Mouse (Mus musculus) right cerebral cortex, postnatal 14 days (tissue): ENCODE results near the gene Gmfb.

Experiments used
- DNase-seq: peaks from one replicate; pipeline ENCODE4 v3.0.0; 2022

Gene Gmfb

DNA sequence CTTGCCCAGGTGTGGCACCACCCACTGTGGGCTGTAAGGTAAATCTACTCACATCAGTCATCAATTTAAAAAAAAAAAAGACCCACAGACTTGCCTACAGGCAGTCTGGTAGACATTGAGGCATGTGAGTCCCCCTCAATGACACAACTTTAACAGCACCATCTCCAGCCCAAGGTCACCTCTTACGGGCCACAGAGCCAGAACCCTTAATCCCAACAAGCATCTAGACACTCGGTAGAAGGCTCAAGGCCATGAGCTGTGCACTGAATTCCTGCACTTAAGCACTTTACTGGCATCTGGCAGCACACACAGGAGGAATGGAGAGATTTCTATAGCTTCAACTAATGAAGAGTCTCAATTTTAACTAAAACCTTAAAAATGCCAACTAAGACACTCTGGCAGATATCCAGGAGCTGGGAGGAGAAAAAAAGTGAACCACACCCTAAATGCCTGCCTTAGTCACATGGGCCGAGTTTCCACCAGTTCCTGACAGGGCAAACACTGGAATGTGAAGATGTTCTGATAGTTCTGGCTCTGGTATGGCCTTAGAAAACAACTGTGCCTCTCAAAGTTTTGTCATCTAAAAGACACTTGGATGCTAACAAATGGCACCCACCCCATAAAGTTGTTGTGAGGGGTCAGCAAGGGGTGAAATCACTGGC lies 21.2 kb downstream of the Gmfb start:
- no peak for DNase-seq

DNA sequence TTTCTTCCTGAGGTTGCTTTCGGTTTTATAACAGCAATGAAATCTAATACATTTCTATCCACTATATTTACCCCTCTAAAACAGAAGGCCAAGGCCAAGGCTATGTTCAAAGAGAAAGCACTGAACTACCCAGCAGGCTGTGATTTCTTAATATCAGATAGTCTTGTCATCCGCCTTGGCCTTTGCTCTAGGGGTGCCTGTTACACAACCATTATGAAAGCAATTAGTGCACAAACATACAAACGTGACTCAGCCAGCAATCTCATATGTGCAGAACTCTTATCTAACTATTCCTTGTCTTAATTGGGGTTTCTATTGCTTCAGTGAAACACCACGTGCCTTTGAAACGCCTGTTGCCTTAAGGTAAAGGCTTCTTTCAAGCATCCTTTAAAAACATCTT lies 27.9 kb downstream of the Gmfb start:
- no peak for DNase-seq

DNA sequence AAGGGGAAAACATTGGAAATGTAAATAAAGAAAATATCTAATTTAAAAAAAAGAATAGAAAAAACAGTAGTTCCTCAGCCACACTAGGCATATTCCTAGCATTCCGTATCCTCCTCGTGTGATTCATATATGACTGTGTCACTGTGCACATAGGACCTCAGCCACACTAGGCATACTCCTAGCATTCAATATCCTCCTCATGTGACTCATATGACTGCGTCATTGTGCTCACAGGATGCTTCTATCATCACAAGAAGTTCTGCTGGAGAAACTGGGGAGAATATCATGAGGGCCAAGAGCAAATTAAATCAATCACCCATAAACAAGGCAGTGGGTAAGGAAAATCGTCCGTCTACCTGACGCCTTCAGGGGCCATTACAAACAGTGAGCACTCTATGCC lies 31.3 kb downstream of the Gmfb start:
- no peak for DNase-seq

DNA sequence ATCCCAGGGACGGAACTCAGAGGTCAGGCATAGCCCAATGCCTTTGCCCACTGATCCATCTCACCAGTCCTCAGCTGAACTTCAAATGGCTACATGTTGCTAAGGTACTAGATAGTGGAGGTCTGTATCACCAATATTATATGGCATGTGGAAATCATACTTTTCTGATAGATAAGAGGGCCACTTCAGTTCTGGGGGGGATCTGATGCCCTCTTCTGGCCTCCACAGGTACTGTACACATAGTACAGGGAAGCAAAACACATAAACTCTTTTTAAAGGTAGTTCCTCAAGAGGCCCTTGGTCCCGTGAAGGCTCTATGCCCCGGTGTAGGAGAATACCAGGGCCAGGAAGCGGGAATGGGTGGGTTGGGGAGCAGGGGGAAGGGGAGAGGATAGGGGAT lies 31.7 kb downstream of the Gmfb start:
- DNase-seq = no peak

DNA sequence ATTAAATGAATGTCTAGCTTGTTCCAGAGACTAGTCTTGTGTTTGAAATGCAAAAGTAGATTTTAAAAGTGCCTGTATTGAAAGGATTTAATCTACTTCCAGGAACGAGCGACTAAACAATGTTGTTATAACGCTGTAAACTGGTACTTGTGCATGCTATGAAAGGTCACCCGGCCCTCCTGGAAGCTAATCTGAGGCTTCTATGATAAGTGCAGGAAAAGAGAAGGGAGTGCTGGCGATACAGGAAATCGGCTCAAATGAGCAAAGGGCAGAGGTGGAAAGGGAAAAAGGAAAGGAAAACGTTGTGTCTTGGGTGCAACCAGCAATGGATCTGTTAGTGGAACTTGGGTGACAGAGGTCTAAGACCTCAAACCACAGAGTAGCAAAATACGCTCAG lies 33.5 kb downstream of the Gmfb start:
- DNase-seq = no peak

DNA sequence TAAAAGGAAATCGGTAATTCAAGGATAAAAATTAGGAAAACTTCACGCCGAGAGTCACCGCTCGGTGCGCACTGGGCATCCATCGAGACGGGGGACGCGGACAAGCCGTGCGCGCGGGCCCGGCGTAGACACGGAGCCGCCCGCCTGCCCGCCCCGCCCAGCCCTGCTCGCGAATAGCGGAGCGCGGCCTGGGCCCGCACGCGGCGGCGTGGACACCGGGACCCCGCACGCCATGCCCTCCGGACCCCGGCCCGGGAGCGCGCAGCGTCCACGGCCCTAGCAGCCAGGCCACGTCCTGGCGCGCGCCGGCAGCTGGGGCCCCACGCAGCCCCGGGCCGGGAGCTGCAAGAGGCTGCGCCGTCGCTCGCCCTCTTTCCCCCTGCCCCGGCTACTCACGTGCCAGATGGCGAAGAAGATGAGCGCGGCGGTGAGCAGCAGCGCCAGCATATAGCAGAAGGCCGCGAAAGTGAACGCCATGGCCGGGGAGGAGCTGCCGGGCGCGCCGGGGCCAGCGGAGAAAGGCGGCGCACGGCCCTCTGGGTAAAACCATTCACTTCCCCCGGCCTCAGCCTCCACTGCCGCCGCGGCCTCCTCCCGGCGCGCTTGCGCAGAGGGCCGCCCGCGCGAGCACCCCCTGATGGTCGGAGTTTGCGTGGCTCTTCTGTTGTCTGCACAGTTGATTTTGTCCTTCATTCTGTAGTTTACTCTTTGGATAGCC lies 34.1 kb downstream of the Gmfb start, which contains the start of gene Cnih1:
Gene Cnih1, minus strand, starts transcription at position 625 of the 718 bp plus-strand sequence.
- peak; percentile 92 for DNase-seq

DNA sequence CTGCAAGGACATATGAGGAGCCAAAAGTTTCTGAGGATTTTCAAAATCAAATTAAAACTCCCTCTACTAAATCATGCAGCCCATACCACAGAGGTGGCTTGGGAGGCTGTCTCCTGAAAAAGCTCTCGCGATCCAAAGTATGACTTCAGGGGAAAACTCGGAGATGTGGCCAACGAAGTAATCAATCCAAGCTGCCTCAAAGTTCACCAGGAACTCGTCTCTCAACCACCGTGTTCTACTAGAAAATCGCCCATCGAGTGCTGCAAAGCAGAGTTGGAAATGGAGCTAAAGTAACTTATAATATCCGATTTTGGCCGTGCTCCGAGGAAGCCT lies 34.6 kb downstream of the Gmfb start:
- DNase-seq = no peak

DNA sequence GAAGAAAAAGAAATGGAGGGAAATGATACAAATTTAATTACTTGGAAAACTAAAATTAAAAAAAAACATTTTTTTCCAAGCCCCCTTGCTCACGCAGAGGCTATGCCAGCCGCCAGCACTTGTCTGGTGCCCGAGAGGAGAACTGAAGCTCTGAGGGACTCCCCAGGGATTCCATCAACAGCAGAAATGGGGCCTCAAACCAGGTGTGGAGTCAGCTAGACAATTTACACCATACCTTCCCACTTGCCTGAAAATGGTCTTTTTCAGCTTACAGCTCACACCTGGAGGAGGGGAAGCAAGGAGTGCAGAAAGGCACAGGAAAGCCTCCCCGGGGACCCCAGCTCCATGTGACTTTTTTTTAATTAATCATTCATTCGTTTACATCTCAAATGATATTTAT lies 36.8 kb downstream of the Gmfb start:
- no peak for DNase-seq

DNA sequence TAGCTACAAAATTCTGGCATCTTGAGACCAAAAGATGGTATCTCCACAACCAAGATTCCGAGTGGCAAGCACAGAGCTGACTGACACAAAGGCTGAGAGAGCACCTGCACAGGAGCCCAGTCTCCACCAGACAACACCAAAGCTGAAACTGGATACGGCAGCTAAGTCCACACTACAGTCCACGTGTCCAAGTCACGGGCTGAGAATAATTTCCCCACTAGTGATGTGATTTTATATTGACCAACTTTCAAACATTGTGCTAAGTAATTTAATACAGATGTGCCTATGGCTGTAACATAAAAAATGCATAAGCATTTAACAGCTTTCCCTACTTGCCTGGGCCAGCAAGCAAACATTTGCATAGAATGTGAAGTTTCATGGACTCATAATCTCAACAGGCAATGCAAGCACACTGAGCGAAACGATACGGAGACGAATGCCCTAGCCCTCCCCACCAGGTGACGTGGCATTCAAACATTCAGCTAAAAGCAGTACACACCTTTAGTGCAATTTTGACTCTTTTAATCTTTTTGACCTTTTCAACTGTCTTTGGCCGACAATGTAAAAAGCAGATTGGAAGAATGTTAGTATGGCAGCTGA lies 38.6 kb downstream of the Gmfb start:
- DNase-seq = no peak

DNA sequence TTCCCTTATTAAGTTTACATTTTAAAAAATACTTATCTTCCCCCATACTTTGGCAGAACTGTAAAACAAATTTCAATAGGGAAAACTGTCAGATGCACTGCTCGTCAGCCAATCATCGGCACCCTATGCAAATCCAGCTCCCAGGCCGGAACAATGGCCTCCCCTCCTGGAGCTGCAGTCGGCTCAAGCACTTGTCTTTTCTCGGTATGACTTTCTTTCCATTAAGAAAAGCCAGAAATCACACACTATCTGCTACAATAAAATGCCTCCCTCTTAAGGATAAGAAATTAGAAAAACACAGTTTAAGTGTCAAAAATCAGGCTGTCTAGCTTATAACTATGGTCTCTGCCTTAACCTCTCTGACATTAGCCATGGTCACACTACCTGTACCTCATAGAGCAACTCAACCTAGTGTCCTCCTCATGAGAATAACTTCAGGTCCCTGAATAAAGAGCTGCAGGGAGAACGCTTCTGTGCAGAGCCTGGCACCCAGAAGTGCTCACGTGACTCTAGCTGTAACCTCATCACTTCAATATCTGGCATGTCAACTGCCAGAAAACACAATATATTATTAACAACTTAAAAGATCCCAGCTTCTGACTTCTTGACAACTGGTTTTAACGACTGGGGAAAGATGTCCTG lies 39.7 kb downstream of the Gmfb start:
- DNase-seq = no peak

DNA sequence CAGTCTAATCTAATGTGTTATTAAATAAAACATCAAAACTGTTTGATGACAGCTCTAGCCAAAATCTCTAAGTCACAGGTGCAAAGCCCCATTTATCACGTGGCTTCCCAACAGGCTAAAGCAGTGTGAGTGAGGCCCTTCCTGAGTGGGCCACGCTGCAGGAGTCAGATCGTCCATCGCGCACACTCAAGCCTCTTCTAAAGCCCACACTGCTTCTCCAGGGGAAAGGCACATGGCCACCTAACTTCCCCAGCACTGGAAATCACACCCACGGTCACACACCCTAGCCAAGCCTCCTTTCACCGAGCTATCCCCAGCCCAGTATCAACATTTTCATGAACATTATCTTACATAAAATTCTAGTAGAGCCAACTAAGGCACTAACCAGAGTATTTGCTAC lies 41.0 kb downstream of the Gmfb start:
- no peak for DNase-seq

DNA sequence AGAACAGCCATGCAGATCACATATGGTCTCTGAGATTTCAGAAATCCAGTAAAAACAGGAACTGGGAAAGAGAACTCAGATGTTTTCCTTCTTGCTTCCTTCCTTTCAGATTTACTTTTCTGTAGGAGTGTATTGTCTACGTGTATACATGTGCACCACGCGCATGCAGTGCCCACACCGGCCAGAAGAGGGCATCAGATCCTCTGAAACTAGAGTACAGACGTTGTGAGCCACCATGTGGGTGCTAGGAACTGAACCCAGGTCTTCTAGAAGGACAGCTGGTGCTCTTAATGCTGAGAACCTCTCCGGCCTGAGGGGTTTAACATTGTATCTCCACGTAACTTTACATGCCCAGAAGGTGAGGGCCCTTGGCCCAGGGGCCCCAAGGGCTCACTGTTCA lies 42.8 kb downstream of the Gmfb start:
- no peak for DNase-seq

DNA sequence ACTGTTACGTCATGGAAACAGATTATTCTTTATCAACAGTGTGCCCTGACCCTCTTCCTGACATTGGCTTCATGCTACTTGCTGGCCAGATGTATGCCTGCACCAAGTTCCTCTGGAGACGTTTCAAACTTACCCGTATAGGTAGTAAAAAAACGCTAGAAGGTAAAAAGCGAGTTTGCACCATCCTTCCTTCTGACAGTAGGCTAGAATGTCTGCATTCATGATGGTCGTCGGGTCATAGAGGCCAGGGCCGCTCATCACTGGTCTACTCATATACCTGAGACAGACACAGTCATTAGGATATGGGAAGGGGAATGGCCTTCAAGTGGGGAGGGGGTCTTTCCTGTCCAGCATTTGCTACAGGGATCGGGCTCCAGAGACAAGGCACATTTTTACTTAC lies 43.3 kb downstream of the Gmfb start:
- DNase-seq = no peak

DNA sequence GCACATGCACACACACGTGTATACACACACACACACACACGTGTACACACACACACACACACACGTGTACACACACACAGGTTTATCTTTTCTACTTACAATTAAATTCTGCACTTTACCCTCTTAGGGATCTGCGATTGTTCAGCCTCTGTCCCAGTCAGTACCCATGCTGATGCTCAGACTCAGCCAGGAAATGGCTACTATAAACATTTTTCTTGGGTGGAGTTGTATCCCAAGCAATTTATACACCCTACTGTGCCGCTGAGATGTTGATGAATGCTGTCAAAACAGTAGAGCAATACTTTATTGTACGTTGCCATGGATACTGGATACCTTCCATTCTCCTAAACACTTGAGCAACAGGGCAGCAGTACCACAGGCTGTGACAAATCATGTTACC lies 52.0 kb downstream of the Gmfb start:
- no peak for DNase-seq

DNA sequence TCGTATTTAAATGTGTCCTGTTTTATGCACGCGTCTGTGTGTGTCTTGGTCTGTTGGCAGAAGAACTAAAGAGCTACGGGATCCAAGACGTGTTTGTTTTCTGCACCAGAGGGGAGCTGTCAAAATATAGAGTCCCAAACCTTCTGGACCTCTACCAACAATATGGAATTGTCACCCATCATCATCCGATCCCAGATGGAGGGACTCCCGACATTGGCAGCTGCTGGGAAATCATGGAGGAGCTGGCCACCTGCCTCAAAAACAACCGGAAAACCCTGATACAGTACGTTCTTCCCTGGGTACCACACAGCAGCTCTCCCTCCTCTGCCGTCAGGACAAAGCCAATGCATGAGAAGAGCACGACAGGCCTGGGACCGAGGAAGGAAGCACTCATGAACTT lies 54.9 kb downstream of the Gmfb start:
- DNase-seq = no peak

DNA sequence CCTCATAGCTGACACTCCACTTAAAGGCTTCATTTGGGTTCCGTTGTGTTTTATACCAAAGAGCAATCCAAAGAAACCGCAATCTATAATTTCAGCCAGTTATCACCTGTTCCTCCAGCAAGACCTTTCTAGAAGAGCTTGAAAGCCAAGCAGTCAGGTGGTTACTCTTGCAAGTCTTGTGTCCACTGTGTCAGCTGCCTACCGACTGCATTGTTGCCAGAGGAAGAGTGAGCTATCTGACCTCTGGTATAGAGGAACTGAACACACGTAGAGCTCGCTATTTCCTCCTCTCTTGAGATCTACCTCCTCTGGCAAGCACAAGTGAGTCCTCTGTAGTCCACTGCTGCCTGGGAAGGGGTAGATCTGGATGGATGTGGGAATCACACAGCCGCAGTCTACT lies 60.9 kb downstream of the Gmfb start:
- DNase-seq = no peak

DNA sequence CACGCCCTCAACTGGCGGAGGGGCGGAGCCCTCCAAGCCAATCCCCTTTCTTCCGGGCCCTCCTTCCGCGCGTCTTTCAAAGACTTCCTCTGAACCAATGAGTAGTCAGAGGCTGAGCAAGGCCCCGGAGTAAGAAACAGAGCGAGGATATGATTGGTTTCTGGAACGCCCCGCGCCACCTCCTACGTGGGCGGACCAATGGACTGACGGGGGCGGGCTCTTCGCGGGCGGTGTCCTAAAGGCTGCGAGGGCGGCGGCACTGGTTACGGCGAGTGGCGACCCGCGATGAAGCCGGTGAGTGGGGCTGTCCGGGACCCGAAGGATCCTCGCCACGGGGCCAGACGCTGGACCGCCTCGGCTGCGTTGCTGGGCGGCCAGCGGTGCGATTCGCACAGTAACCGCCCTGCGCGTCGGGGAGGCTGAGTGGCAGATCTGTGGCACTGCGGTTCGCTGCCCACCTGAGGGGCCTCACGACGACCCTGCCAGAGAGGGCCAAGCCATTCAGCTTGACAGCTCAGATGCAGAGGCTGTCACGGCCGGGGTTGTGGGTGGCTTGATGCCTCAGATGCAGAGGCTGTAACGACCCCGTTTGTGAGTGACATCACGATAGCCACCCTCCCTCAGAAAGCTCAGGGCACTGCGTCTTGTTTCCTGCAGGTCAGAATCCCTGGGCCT lies 61.5 kb downstream of the Gmfb start, which contains the start of gene Cdkn3:
Gene Cdkn3, plus strand, starts transcription at position 187 of the 675 bp plus-strand sequence.
- peak; percentile 78 for DNase-seq

DNA sequence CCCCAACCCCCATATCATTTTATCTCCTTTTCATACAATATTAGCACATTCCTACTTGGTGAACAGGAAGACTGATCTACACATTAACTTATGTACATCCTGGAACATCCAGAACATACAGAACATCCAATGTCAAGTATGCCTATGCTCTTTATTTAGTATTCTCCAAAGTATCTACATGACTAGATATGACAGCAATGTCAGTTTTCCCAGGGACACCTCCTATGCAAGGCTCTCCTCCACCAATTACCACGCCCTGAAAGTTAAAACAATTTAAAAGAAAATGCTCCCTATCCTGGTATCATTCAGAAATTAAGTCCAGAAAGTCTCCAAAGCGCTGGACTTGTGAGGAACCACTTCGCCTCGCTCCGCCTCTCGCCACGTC lies 62.1 kb downstream of the Gmfb start:
- DNase-seq = no peak
